Mouse (Mus musculus): Measurements from ENCODE around the gene Gnb1.

Gene Gnb1

DNA sequence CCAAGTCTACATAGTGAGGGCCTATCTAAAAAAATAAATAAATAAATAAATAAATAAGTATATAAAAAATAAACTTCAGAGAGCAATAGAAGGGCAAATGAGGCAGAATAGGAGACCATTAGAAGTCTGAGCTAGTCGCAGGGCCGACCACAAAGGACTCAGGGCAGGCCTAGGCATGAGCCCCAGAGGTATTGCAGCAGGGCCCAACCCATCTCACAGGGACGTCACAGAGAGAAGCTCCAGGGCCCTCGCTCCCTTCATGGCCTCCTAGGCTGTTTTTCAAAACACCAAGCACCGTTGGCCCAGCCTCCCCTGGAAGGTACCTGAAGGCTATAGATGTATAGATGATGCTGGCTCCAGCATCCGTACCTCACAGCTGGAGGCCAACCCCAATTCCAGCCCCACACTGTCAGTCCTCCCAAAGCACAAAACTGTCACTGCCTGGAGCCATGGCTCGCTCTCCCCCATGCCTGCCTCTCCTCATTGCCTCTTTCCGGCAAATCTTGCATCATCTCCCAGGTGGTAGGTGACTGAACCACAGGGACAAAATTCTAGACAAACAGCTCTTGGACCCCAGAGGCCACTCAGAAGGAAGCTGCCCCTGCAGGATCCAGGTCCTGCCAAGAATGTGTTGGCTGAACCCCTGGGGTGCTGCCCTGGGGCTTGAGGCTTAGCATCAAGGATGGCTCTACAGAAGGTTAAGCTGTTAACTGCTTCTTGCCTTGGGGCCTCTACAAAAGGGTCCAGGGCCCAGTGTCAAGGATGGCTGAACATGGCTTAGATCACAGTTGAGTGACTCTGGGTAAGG is 8.2 kb upstream of the Gnb1 start:
- DNase-seq (ENCODE audit: low spot score in 2 of 2): no peak

DNA sequence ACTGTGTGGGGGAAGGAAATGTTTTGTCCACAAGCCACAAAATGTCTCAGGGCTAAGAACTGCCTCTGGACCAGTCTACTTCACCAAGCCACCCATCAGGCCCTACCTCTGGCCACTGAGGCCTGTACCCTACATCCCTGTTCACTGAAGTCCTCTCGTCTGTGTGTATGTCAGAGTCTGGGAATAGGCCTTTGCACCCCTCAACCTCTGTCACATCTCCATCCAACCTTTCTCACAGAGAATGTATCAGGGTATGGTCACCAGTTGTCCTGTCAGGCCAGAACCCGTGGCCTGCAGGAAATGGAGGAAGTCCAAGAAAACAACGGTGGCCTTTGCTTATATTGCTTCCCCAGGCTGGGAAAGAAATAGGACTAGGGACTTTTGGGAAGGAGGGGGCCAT is 5.6 kb upstream of the Gnb1 start:
- no peak for DNase-seq (ENCODE audit: low spot score in 2 of 2)

DNA sequence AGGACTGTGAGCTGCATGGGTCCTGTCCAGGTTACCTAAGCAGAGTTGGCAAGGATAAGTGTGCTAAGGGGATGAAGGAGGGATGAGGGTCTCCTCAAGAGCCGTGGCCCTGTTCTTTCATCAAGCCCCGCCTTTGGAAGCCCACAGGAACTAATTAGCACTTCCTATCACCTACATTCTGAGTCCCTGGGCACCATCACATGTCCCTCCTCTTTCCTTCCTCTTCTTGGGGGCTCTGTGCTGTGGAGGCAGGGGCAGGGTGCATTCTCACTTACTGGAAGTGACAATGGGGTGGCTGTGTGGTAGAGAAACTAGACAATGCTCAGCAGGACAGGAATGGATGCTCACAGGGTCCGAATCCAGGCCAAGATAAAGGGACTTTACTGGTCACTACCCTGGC is 3.4 kb upstream of the Gnb1 start:
- DNase-seq (ENCODE audit: low spot score in 2 of 2): no peak

- peak in 1 of 2 experiments; percentile 76 for DNase-seq (ENCODE audit: low spot score in 2 of 2)
These were observed 2.7 kb upstream of the Gnb1 start for GRCm38 (mm10) chr4:155488232-155489025.

- DNase-seq (ENCODE audit: low spot score in 2 of 2): no peak
These were observed 1.8 kb upstream of the Gnb1 start for GRCm38 (mm10) chr4:155489101-155489970.

DNA sequence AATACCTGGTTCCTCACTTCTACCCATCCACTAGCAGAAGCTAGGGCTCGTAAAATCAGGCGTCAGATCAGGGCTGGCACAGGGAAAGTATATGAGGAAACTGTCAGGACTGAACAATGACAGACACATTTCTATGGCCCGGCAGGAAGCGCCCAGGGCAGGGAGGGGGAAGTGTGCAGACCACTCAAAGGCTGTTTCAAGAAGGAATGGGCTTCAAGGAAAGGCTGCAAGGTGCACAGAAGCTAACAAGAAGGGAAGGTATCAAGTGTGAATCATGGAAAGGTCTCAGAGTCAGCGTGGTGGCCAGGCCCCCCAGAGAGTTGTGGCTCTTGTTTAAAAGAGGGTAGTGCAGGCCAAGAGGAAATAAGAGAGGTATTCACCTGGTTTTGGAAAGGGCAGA is 705 bp upstream of the Gnb1 start:
- DNase-seq (ENCODE audit: low spot score in 2 of 2): no peak

DNA sequence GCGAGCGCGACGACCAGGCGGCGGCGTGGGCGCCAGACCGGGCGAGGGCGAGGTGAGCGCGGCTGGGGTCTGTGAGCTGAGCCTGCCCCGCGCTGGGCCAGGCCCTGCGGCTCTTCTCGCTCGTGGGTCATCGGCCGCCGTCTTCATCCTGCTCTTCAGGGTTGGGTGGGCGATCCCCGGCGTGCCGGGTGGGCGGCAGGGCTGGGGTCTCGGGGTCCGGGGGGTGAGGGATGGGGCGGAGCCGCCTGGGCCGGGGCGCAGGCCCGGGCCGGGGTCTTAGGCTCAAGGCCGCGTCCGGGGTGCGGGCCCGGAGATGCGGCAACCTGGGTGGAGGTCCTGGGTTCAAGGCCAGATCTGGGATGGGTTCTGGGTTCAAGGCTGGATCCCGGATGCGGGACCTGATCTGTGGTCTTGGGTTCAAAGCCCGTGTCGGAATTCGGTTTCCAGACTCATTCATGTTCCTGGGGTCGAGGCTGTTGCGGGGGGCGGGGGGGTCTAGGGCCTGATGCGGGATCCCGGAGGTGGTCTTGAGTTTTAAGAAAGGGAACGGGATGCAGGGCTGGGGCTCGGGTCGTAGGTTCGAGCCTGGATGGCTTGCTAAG is 469 bp downstream of the Gnb1 start:
- no peak for DNase-seq (ENCODE audit: low spot score in 2 of 2)

DNA sequence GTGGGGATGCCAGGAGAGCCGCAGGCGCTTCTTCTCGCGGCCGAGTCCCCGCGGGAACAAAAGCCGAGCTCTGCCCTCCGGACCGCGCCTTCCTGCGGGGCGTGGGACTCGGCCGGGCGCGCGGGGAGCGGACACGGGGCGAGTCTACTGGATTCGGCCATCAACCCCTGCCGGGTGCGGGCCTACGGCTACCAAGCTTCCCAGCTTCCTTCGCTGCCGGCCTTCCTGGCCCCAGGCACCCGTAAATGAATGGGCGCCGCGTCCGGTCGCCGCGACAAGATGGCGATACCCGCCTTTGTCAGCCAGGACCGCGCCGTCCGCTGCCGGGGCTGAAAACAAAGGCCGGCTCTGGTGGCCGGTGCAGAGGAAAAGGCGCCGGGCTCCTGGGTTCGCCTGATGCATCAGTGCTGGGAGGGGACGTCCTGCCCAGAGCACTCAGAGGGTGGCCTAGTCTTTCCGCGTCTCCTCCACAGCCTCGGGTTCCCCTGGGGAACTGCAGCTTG is 1.0 kb downstream of the Gnb1 start:
- peak in 1 of 2 experiments; percentile 38 for DNase-seq (ENCODE audit: low spot score in 2 of 2)

DNA sequence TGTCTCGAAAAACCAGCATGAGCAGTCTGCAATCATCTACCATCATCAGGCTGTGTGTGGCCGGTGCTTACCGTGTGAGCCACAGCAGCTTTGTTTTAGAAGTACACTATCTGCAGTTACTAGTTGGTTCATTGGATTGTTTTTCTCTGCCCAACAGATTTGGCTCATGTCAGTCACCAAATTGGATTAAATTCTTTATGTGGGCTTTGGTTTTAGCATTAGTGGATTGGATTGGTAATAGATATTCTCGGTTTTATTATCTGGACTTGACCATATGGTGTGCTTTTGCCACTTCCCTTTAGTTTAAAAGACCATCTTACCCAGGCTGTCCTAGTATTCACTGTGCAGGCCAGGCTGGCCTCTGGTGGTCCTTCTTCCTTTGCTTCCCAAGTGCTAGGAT is 3.7 kb downstream of the Gnb1 start:
- DNase-seq (ENCODE audit: low spot score in 2 of 2): no peak

DNA sequence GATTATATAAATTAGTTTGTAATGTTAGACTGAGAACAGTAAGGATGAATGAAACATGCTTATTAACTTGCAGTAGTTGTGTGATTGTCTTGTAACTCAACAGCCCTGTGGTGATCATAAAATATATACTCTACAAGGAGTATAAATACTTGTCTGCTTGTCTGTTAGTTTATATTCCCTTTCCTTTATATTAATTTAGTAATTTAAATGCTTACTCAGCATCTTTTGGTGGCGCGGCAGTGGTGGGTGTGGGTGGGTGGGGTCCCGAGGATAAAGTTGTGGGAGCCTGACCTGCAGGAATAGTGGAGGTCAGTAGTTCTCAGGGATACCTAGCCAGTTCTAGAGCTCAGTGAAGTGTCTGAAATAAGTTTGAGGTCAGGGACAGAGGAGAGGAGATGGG is 6.8 kb downstream of the Gnb1 start:
- no peak for DNase-seq (ENCODE audit: low spot score in 2 of 2)

GRCm38 (mm10) chr4:155501126-155501525 is 10.0 kb downstream of the Gnb1 start:
- no peak for DNase-seq (ENCODE audit: low spot score in 2 of 2)

DNA sequence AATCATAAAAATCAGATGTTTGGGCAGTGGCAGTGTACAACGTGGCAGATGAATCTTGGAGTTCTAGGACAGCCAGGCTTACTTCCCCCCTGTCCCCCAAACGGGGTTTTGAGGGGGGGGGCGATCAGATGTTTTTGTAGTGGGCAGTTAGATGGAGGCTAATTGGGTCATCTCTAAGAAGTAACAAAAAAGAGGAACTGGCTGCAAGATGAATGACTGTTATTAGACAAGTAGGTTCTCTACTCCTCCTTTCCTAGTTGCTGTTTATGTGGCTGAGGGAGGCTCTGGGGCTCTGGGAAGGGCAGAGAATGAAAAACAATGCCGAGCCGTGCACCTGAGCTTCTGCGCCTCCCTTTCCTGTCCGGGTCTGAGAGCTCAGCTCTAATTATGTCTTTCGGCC is 13.9 kb downstream of the Gnb1 start:
- no peak for DNase-seq (ENCODE audit: low spot score in 2 of 2)

- no peak for DNase-seq (ENCODE audit: low spot score in 2 of 2)
These were observed 14.6 kb downstream of the Gnb1 start for GRCm38 (mm10) chr4:155505671-155506295.

GRCm38 (mm10) chr4:155508614-155509013 is 17.5 kb downstream of the Gnb1 start:
- no peak for DNase-seq (ENCODE audit: low spot score in 2 of 2)

GRCm38 (mm10) chr4:155510981-155511380 is 19.8 kb downstream of the Gnb1 start:
- no peak for DNase-seq (ENCODE audit: low spot score in 2 of 2)

DNA sequence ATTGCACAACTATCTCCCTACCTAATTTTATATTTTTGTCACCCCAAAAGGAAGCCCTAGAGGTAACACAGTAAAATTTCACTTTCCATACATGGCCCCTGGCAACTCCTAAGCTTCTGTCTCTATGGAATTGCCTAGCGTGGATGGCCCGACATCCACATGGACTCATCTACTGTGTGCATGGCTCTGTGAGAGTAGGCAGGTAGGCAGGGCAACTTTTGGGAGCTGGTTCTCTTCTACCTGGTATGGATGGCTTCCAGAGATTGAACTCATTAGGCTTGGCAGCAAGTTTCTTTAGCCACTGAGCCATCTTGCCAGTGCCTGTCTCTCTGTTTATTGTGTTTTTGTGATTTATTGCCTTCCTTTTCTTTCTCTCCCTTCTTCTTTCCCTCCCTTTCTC is 23.6 kb downstream of the Gnb1 start:
- DNase-seq (ENCODE audit: low spot score in 2 of 2): no peak

- no peak for DNase-seq (ENCODE audit: low spot score in 2 of 2)
These were observed 26.9 kb downstream of the Gnb1 start for GRCm38 (mm10) chr4:155517948-155518517.

DNA sequence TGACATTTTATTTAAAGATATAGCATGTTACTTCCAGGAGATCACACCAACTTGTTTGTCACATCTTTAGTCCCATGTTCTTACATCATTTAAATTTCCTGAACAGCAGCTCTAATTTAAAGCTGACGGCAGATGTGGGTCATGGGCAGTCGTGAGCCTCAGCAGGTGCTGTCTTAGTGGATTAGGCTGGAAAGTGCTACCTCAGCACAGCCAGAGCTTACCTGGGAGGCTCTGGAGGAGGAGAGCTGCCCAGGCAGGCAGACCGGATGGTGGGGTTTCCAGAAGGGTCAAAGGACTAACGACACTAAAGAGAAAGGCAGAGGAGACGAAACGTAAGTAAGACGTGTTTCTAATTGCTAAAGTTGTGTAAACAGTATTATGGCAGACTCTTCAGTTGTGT is 31.2 kb downstream of the Gnb1 start:
- no peak for DNase-seq (ENCODE audit: low spot score in 2 of 2)

- DNase-seq (ENCODE audit: low spot score in 2 of 2): no peak
These were observed 34.6 kb downstream of the Gnb1 start for GRCm38 (mm10) chr4:155525751-155526150.

DNA sequence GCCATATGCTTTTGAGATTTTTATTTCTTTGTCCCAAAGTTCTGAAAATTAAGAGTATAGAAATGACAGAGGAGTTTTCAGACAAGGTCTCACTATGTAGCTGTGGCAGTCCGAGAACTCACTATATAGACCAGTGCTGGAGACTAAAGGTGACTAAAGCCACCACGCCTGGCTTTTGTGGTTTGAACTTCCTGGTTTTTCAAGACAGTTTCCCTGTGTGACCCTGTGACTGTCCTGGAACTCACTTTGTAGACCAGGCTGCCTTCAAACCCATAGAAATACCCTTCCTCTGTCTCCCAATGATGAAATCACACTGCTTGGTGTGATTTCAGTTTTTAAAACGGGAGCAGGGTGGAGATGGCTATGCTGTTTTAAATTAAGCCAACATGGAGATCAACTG is 38.1 kb downstream of the Gnb1 start:
- no peak for DNase-seq (ENCODE audit: low spot score in 2 of 2)

GRCm38 (mm10) chr4:155549993-155550392 is 58.8 kb downstream of the Gnb1 start:
- no peak for DNase-seq (ENCODE audit: low spot score in 2 of 2)

Data from urinary bladder, postnatal 4 days (tissue).